Comparison of ENCODE assay signal across 12 mouse cellular contexts in genomic region chr7:63905190-63905589, GRCm38 (mm10). TPM values are rescaled to one million over a fixed set of nuclear protein-coding genes. Genes with fewer than 3 reads are reported as not detected.
DNase-seq lines count a peak whose midpoint lies in the region; ATAC-seq and TF ChIP-seq lines count a peak whose summit lies in the region.
"Had no signal": no experiment of that assay in that cellular context is flagged by ENCODE, and none has a peak within 500 bp of the region (broad histone marks: within the 10 kb centered on the region; RNA-seq: fewer than 3 reads in every experiment).

No protein-coding gene starts in this region.

- WGBS in intestine, embryonic 15.5 days = 83% methylated on average over 2 of the region's 2 CpGs
- 88% methylated on average over 2 of the region's 2 CpGs for WGBS in hindbrain, postnatal 0 days

- ATAC-seq in intestine, embryonic 15.5 days = peak; percentile 48; the same call in 1 of the 2 replicates
- ATAC-seq in hindbrain, postnatal 0 days = no peak
- ATAC-seq: forebrain, embryonic 16.5 days had no signal

- no peaks in the 10 kb centered on the region for H3K36me3 ChIP-seq in intestine, embryonic 15.5 days
- no peaks in the 10 kb centered on the region for H3K36me3 ChIP-seq in hindbrain, postnatal 0 days (ENCODE audit: insufficient read depth, low read length)
- H3K36me3 ChIP-seq: limb, embryonic 15.5 days; neural tube, embryonic 13.5 days had no signal

- H3K27me3 ChIP-seq in intestine, embryonic 15.5 days (replicated peaks) = no peaks in the 10 kb centered on the region
- no peaks in the 10 kb centered on the region for H3K27me3 ChIP-seq in hindbrain, postnatal 0 days (ENCODE audit: insufficient read depth, low read length)
- H3K27me3 ChIP-seq: limb, embryonic 15.5 days; neural tube, embryonic 13.5 days had no signal

- no peaks in the 10 kb centered on the region for H3K9me3 ChIP-seq in intestine, embryonic 15.5 days
- H3K9me3 ChIP-seq in hindbrain, postnatal 0 days (ENCODE audit: low read length) = no peaks in the 10 kb centered on the region
- H3K9me3 ChIP-seq: limb, embryonic 15.5 days; neural tube, embryonic 13.5 days had no signal

- no peak overlapping the region for H3K4me2 ChIP-seq in intestine, embryonic 15.5 days (replicated peaks)
- no peak overlapping the region for H3K4me2 ChIP-seq in hindbrain, postnatal 0 days (ENCODE audit: low read depth, low read length)
- H3K4me2 ChIP-seq: limb, embryonic 15.5 days; neural tube, embryonic 13.5 days had no signal

- peak overlapping the region; percentile 36 for H3K4me3 ChIP-seq in brown adipose tissue, adult 24 weeks (ENCODE audit: insufficient read depth, low read depth, low read length)
- no peak overlapping the region for H3K4me3 ChIP-seq in intestine, embryonic 15.5 days (replicated peaks)
- no peak overlapping the region for H3K4me3 ChIP-seq in hindbrain, postnatal 0 days (ENCODE audit: low read length)
- H3K4me3 ChIP-seq: limb, embryonic 15.5 days; neural tube, embryonic 13.5 days had no signal

- peak overlapping the region; percentile 86 for H3K27ac ChIP-seq in brown adipose tissue, adult 24 weeks (replicated peaks; ENCODE audit: low read depth, low read length)
- H3K27ac ChIP-seq in intestine, embryonic 15.5 days = no peak overlapping the region
- no peak overlapping the region for H3K27ac ChIP-seq in hindbrain, postnatal 0 days
- H3K27ac ChIP-seq: neural tube, embryonic 13.5 days had no signal

- H3K4me1 ChIP-seq in brown adipose tissue, adult 24 weeks (ENCODE audit: control insufficient read depth, insufficient read depth, insufficient read length, low read length) = peaks cover 66% of the 10 kb centered on the region
- peaks cover 19% of the 10 kb centered on the region for H3K4me1 ChIP-seq in intestine, embryonic 15.5 days (replicated peaks)
- H3K4me1 ChIP-seq in hindbrain, postnatal 0 days (ENCODE audit: insufficient read depth, low read length) = peaks cover 17% of the 10 kb centered on the region

- no peak overlapping the region for H3K9ac ChIP-seq in intestine, embryonic 15.5 days
- no peak overlapping the region for H3K9ac ChIP-seq in hindbrain, postnatal 0 days (replicated peaks; ENCODE audit: low read length)
- H3K9ac ChIP-seq: limb, embryonic 15.5 days; neural tube, embryonic 13.5 days had no signal

- peak; percentile 68 for DNase-seq in kidney, adult 11 months
- no peak for DNase-seq in kidney, postnatal 4 days
- peak; percentile 87 for DNase-seq in lung, postnatal 25 days (ENCODE audit: low spot score)
- no peak for DNase-seq in hindbrain, postnatal 0 days (ENCODE audit: low spot score)
- DNase-seq in adrenal gland, adult 18-20 months (ENCODE audit: low spot score in 2 of 2) = no peak
- DNase-seq in frontal cortex, postnatal 10 days (ENCODE audit: low spot score in 2 of 2) = no peak
- DNase-seq: adrenal gland, adult 2 months had no signal

- TF ChIP-seq CTCF in hindbrain, postnatal 0 days (IDR thresholded peaks at IDR 0.05; ENCODE audit: low read depth) = no peak

RNA-seq across cellular contexts. Expression of gene E030018B13Rik, which starts 11.5 kb away (rescaled TPM):
- not detected in 2 replicates for polyA plus RNA-seq in brown adipose tissue, adult 24 weeks (2012; ENCODE audit: insufficient read depth, insufficient read length, missing spikeins)
- polyA plus RNA-seq in intestine, embryonic 15.5 days (2015; fragmentation: Nextera tagmentation; extraction: Ambion mirVana) = not detected in 2 replicates
- not detected in 2 replicates for total RNA-seq in hindbrain, postnatal 0 days (2014; rRNA removed)
- polyA plus RNA-seq in hindbrain, postnatal 0 days (2015; fragmentation: Nextera tagmentation; extraction: Ambion mirVana) = not detected in 2 replicates
- not detected for total RNA-seq in adrenal gland, adult 18-20 months (2021)
- total RNA-seq: adrenal gland, adult 2 months had no signal
- polyA plus RNA-seq: adrenal gland, adult 2 months; limb, embryonic 15.5 days had no signal

RNA-seq across cellular contexts. Expression of gene Klf13, which starts 33.5 kb away (rescaled TPM):
- polyA plus RNA-seq in brown adipose tissue, adult 24 weeks (2012; ENCODE audit: insufficient read depth, insufficient read length, missing spikeins) = 13.6 and 24.0 TPM in 2 replicates
- 25.9 and 26.7 TPM in 2 replicates for polyA plus RNA-seq in intestine, embryonic 15.5 days (2015; fragmentation: Nextera tagmentation; extraction: Ambion mirVana)
- total RNA-seq in hindbrain, postnatal 0 days (2014; rRNA removed) = 30.7 and 34.0 TPM in 2 replicates
- 26.9 and 28.0 TPM in 2 replicates for polyA plus RNA-seq in hindbrain, postnatal 0 days (2015; fragmentation: Nextera tagmentation; extraction: Ambion mirVana)
- 10 to 100 TPM; 52.5 to 58.4 TPM for total RNA-seq in adrenal gland, adult 18-20 months (2021)

Comparison
In these comparisons a context has a peak if more than half of its experiments do, and no peak if none do; other contexts are left out.
1. DNase-seq: peak in kidney, adult 11 months (single experiment) and lung, postnatal 25 days (single experiment); none in kidney, postnatal 4 days (0 of 2), hindbrain, postnatal 0 days (single experiment), adrenal gland, adult 18-20 months (0 of 2) and frontal cortex, postnatal 10 days (0 of 2).